Mouse (Mus musculus) testis, adult 2 months (tissue): ENCODE measurements at regions not wholly inside any gene's neighbourhood (a gene's known extent, or its start where the extent isn't known, plus 50 kb on each side); places are given as distances from the start of the nearest gene placed in this dataset.

Experiments
- CTCF ChIP-seq: fragments of 200-500 bp; IDR thresholded peaks from 2 replicates; pipeline ENCODE4 v1.5.1; 2012; ENCODE audit warnings: low read depth, mild to moderate bottlenecking, inconsistent platforms, low read length, moderate library complexity; ENCODE audit not compliant: control insufficient read depth, insufficient read depth, insufficient replicate concordance
- POLR2A ChIP-seq: fragments of 200-500 bp; IDR thresholded peaks from 2 replicates; pipeline ENCODE4 v1.6.1; 2012; ENCODE audit warnings: low read depth, mild to moderate bottlenecking, inconsistent platforms, low read length, moderate library complexity; ENCODE audit not compliant: control insufficient read depth

DNA sequence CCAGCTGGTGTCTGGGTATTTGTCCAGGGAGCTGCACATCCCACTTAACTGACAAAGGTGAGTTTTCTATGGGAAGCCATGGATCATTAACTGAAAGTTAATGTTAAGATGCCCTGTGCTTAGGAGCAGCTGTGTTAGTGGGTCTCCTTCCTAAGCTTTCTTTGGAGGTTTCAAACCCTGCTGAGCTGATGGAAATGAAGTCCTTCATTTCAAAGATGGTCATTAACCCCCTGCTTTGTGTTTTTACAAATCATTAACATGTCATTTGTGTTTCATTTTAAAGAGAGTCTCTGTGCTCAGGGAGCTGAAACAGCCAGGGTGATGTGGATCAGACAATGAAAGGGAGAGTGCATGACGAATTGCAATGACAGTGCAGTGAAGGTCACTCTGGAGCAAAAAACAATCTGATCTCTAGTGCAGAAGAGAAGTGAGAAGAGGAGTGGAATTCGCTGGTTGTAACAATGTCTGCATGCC is 441.1 kb upstream of the Cblb start:
- TF ChIP-seq POLR2A (no peak), CTCF (no peak)
